Mouse (Mus musculus) liver, adult 2 months (tissue): ENCODE data around the gene Kif1b.

Experiments used
- CTCF ChIP-seq: fragments of 200-500 bp; IDR thresholded peaks from 2 replicates; pipeline ENCODE4 v1.5.1; 2011; ENCODE audit warnings: low read depth, low read length, control low read depth
- POLR2A ChIP-seq: fragments of 200-500 bp; IDR thresholded peaks from 2 replicates; pipeline ENCODE4 v1.6.1; 2011; ENCODE audit warnings: low read length, control low read depth; ENCODE audit not compliant: insufficient read depth; ENCODE audit errors: extremely low read depth

DNA sequence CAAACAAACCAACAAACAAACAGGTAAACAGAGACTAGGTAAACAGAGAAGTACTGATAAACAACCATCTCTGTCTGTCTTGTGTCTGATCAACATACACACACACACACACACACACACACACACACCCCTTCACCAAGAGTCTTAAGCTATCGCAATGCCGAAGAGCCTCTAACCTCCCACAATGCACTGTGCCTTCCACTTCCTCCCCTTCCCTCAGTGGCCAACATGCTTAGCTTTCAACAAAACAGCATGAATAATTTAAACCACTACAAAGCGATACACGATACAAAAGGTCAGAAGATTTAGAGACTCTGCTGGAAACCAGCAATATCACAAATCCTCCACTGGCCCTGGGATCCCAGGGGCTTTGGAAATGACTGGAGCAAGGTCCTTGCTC lies 14.8 kb upstream of the Kif1b start:
- no peak for TF ChIP-seq CTCF
- no peak for TF ChIP-seq POLR2A
